Mouse (Mus musculus) liver, embryonic 13.5 days (tissue): ENCODE measurements at regions not wholly inside any gene's neighbourhood (a gene's known extent, or its start where the extent isn't known, plus 50 kb on each side); places are given as distances from the start of the nearest gene placed in this dataset.

Experiments
- ATAC-seq: fragments of 200-750 bp; cut with Nextera tagmentation; 2 replicates; pipeline ENCODE4 v1.8.0; 2017; ENCODE audit warnings: low read depth, mild to moderate bottlenecking, moderate number of reproducible peaks, moderate library complexity
- DNase-seq: peaks from one replicate; pipeline ENCODE4 v3.0.0; 2022
- H3K27ac ChIP-seq: fragments of 300-500 bp; sonication (generic); 2 replicates; pipeline ENCODE4 v1.5.1; 2015; ENCODE audit warnings: moderate library complexity, mild to moderate bottlenecking, inconsistent platforms
- H3K27me3 ChIP-seq: fragments of 300-500 bp; sonication (generic); 2 replicates; pipeline ENCODE4 v1.6.1; 2015; ENCODE audit warnings: mild to moderate bottlenecking, inconsistent platforms
- H3K36me3 ChIP-seq: fragments of 300-500 bp; sonication (generic); 2 replicates; pipeline ENCODE4 v1.6.1; 2015; ENCODE audit warnings: mild to moderate bottlenecking, inconsistent platforms
- H3K4me1 ChIP-seq: fragments of 300-500 bp; sonication (generic); replicated peaks from 2 replicates; pipeline ENCODE4 v1.6.1; 2015; ENCODE audit warnings: inconsistent platforms
- H3K4me2 ChIP-seq: fragments of 300-500 bp; sonication (generic); 2 replicates; pipeline ENCODE4 v1.6.1; 2015; ENCODE audit warnings: inconsistent platforms, mild to moderate bottlenecking, moderate library complexity
- H3K4me3 ChIP-seq: fragments of 300-500 bp; sonication (generic); replicated peaks from 2 replicates; pipeline ENCODE4 v1.5.1; 2015; ENCODE audit warnings: mild to moderate bottlenecking, inconsistent platforms
- H3K9ac ChIP-seq: fragments of 300-500 bp; sonication (generic); 2 replicates; pipeline ENCODE4 v1.6.1; 2015; ENCODE audit warnings: mild to moderate bottlenecking, inconsistent platforms
- H3K9me3 ChIP-seq: fragments of 300-500 bp; sonication (generic); replicated peaks from 2 replicates; pipeline ENCODE4 v1.6.1; 2016; ENCODE audit warnings: inconsistent platforms
- WGBS: fragments of 180-500 bp; shearing (Covaris S2); methylation state at CpG from one replicate; pipeline ENCODE4 v1.1.7; 2015; ENCODE audit not compliant: insufficient replicate concordance; 5-methylcytosine and 5-hydroxymethylcytosine counted together

DNA sequence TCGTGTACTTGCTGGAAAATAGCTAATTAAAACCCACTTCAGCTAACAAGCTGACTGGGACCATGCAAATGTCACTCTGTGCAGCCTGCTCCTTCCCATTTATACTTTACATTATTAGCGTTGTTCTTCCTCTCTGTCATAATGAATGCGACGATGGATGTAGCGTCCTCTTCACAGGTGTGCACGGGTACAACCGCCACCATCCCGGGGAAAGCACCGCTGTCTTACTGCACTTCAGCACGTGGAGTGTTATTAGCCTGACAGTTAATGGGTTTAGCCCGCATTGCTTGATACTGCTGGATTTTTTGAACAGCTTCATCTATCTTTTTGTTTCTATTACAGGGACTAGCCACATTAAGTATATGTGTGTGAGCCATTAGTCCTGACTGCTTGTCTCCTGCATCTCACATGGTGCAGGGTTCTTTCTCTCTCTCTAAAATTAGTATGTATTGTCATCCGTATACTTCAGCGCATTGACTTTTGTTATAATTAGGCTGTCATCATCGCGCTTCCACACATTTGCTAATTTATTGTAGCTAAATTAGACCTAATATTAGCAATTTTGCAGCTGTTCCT, 383.0 kb downstream of the Rnf144b start:
- no peak overlapping the region for H3K9ac ChIP-seq
- WGBS, result 86% methylated on average over 15 of the region's 15 CpGs
- H3K9me3 ChIP-seq, result 0 out of 2 replicates have a peak, but pooled peaks cover 4% of the 10 kb centered on the region
- H3K4me2 ChIP-seq, result no peak overlapping the region
- H3K4me1 ChIP-seq, result no peaks in the 10 kb centered on the region
- DNase-seq, result no peak
- H3K36me3 ChIP-seq, result no peaks in the 10 kb centered on the region
- no peaks in the 10 kb centered on the region for H3K27me3 ChIP-seq
- H3K4me3 ChIP-seq, result no peak overlapping the region
- ATAC-seq, result no peak
- H3K27ac ChIP-seq, result no peak overlapping the region

DNA sequence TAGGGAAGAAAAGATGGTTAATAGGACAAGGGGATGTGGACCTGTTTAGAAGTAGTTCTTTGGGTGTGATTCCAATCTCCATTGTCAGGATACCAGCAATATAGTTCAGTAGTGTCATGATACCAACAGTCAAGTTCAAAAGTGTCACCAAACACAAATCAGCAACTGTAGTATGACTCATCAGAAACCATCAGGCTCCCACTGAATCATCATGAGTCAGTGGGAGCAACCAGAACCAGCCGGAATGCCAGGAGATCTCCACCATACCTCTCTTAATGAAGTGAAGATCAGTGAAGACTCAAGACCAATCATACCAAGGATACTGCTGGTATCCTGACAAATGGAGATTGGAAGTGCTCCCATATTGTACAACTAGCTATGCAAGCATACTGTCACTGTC, 410.5 kb downstream of the Rnf144b start:
- no peaks in the 10 kb centered on the region for H3K27me3 ChIP-seq
- no peak overlapping the region for H3K4me3 ChIP-seq
- H3K36me3 ChIP-seq, result no peaks in the 10 kb centered on the region
- ATAC-seq, result no peak
- no peak for DNase-seq
- 87% methylated on average over 1 of the region's 1 CpGs for WGBS
- H3K9ac ChIP-seq, result no peak overlapping the region
- no peak overlapping the region for H3K27ac ChIP-seq
- H3K4me2 ChIP-seq, result no peak overlapping the region
- H3K4me1 ChIP-seq, result no peaks in the 10 kb centered on the region
- H3K9me3 ChIP-seq, result no peaks in the 10 kb centered on the region

DNA sequence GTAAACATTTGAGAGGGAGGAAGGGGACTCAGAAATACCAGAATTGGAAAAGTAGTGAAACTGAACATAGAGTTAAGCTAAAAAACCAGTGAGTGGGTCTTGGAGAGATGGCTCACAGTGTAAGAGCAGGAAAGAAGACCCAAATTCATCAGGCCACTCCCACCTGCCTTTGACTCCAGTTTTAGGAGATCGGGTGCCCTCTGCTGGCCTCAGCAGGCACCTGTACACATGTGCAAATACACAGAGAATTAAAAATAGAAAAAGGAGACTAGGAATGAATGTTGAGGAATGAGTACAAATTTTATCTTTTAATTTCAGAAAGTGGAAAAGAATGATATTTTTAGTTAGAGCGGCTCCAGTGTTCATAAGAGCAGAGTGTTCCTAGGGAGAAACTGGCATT, 414.7 kb downstream of the Rnf144b start:
- no peaks in the 10 kb centered on the region for H3K27me3 ChIP-seq
- H3K4me2 ChIP-seq, result no peak overlapping the region
- no peak overlapping the region for H3K9ac ChIP-seq
- no peaks in the 10 kb centered on the region for H3K36me3 ChIP-seq
- 66% methylated on average over 2 of the region's 2 CpGs for WGBS
- no peaks in the 10 kb centered on the region for H3K4me1 ChIP-seq
- H3K9me3 ChIP-seq, result no peaks in the 10 kb centered on the region
- no peak overlapping the region for H3K27ac ChIP-seq
- H3K4me3 ChIP-seq, result no peak overlapping the region
- ATAC-seq, result no peak
- DNase-seq, result no peak

DNA sequence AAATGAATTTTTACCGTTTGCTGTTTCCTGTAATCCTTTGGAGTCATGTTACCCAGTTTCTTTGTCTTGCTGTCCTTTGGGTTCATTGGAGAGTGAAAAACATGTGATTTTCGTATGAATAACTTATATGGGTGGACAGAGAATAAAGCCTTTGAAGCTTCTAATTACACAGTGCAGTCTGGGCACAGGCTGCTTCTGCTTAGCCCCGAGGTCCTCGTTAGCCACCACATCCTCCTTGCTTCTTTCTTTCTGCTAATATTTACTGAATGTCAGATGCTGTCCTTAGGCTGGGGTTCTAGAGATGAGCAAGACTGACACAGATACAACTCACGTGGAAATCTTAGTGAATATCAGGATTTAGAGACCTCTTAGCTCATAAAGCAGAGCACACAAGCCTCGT, 427.2 kb downstream of the Rnf144b start:
- Histone ChIP-seq H3K9me3 (no peaks in the 10 kb centered on the region), H3K27ac (no peak overlapping the region), H3K4me3 (no peak overlapping the region), H3K9ac (no peak overlapping the region), H3K4me1 (no peaks in the 10 kb centered on the region), H3K27me3 (no peaks in the 10 kb centered on the region), H3K4me2 (no peak overlapping the region), H3K36me3 (no peaks in the 10 kb centered on the region)
- DNase-seq (no peak), ATAC-seq (no peak)
- 49% methylated on average over 6 of the region's 6 CpGs for WGBS

DNA sequence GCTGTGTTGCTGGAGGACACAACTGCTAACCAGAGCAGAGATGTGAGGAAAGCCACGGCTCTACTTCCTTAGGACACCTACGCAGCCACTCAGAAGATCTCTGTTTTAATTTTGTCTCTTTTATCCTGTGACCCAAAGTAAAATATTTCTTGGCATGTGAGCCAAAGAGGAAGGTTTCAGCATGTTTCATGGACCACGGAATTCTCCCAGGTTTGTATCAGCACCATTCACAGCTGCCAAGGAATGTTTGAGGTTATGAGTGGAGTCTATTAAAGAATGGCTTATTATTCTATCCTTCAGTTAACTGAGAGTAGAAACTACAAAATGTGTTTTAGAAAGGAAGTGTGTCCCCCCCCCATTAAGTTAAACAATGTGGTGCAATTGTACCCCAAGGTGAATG, 429.8 kb downstream of the Rnf144b start:
- Histone ChIP-seq H3K27me3 (no peaks in the 10 kb centered on the region), H3K4me3 (no peak overlapping the region), H3K27ac (no peak overlapping the region), H3K4me2 (no peak overlapping the region), H3K9me3 (no peaks in the 10 kb centered on the region), H3K4me1 (no peaks in the 10 kb centered on the region), H3K9ac (no peak overlapping the region), H3K36me3 (no peaks in the 10 kb centered on the region)
- ATAC-seq, result no peak
- no peak for DNase-seq
- WGBS, result 73% methylated on average over 3 of the region's 3 CpGs

DNA sequence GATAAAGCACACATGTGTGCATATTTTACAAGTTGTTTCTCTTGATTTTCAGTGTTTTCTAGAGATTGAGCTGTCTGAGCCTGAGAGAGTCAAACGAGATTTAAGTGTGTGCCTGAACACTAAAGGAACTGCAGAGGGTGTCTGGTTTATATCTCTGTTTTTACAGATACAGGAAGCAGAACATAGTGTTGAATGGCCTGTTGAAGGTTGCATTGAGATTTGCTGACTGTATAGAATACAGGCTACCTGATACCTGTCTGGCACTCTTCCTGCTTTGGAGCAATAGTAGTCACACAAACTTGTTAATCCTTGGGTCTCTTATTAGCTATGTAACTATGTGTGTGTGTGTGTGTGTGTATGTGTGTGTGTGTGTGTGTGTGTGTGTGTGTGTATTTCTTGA, 431.7 kb downstream of the Rnf144b start:
- H3K4me2 ChIP-seq, result no peak overlapping the region
- H3K27me3 ChIP-seq, result no peaks in the 10 kb centered on the region
- H3K27ac ChIP-seq, result no peak overlapping the region
- no peaks in the 10 kb centered on the region for H3K36me3 ChIP-seq
- H3K4me3 ChIP-seq, result no peak overlapping the region
- DNase-seq (no peak), ATAC-seq (no peak)
- no peaks in the 10 kb centered on the region for H3K9me3 ChIP-seq
- no peaks in the 10 kb centered on the region for H3K4me1 ChIP-seq
- 29% methylated on average over 1 of the region's 1 CpGs for WGBS
- no peak overlapping the region for H3K9ac ChIP-seq

DNA sequence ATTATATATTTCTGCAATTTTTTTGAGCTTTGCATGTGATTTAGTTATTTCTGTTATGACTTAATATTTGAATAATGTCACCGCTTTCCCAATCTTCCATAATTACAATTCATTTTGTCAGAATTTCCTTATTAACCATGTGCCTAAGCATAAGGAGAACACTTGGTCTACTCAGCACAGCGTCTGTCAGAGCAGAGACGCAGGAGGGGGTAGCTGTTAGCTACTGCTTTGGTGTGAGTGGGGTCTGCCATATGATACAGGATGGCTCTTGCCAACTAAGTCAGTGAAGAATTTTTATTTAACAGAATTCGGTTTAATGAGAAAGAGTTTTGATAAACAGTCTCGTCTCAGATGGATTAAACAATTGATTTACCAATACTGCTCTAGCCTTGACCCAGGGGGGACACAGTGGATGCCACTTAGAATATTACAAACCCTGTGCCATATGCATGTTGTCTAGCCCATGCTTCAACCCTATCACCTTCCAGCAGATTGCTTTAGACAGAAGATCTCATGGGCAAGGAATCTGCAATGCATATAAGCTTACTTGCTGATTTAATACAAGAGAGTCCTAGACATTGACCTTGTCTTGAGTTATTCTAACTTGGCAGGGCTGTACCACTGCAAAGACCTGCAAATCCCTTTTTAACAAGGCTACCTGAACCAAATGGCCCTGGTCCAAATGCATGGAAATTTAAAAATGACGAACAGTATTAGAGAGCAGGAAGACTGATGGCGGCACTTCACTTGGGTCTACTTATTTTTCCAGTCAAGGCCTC, 434.9 kb downstream of the Rnf144b start:
- Histone ChIP-seq H3K27ac (no peak overlapping the region), H3K9me3 (no peaks in the 10 kb centered on the region), H3K9ac (no peak overlapping the region), H3K4me2 (no peak overlapping the region), H3K4me1 (no peaks in the 10 kb centered on the region), H3K36me3 (no peaks in the 10 kb centered on the region), H3K4me3 (no peak overlapping the region), H3K27me3 (no peaks in the 10 kb centered on the region)
- ATAC-seq (no peak), DNase-seq (no peak)
- 69% methylated on average over 7 of the region's 7 CpGs for WGBS

DNA sequence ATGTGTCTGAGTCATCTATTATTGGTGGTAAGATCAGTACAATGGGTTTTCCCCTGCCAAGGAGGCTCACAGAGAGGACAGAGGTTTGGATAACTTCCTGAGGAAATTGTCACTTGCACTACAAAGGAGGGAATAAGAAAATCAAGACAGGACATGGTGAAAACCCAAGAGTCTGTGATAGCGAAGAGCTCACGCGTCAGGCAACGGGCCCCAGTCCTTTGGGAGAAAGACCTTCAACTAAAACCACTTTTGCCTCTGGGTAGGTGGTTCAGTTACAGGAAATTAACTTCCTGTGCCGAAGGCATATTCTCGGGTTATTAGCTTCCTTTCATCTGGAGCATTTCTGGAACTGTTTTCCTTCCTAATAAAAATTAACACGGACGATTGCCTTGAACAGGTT, 440.4 kb downstream of the Rnf144b start:
- WGBS, result 50% methylated on average over 8 of the region's 8 CpGs
- no peaks in the 10 kb centered on the region for H3K27me3 ChIP-seq
- no peak for DNase-seq

DNA sequence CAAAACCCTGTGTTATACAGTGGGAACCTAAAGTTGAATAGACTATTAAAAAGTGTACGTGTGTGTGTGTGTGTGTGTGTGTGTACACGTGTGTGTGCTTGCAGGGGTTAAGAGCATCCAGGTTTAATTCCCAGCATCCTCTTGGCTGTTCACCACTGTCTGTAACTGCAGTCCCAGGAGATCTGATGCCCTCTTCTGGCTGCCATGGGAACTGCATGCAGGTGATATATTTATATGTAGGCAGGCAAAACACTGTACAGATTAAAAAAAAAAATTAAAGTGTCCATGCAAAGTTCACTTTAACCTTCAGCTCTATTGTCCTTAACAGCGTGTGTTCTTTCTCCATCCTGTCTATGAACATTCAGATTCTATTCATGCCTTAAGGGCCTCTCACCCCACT, 454.1 kb downstream of the Rnf144b start:
- H3K36me3 ChIP-seq, result no peaks in the 10 kb centered on the region
- ATAC-seq, result no peak
- no peak overlapping the region for H3K4me3 ChIP-seq
- no peak overlapping the region for H3K9ac ChIP-seq
- no peak overlapping the region for H3K27ac ChIP-seq
- DNase-seq, result no peak
- H3K27me3 ChIP-seq, result no peaks in the 10 kb centered on the region
- no peaks in the 10 kb centered on the region for H3K9me3 ChIP-seq
- no peaks in the 10 kb centered on the region for H3K4me1 ChIP-seq
- H3K4me2 ChIP-seq, result no peak overlapping the region
- WGBS, result 43% methylated on average over 3 of the region's 3 CpGs

More for the DNA sequence above, 440.4 kb downstream of the Rnf144b start:
- Histone ChIP-seq H3K9me3 (no peaks in the 10 kb centered on the region), H3K4me1 (no peaks in the 10 kb centered on the region), H3K4me2 (no peak overlapping the region), H3K27ac (no peak overlapping the region), H3K4me3 (no peak overlapping the region), H3K9ac (no peak overlapping the region), H3K36me3 (no peaks in the 10 kb centered on the region)
- ATAC-seq, result no peak

DNA sequence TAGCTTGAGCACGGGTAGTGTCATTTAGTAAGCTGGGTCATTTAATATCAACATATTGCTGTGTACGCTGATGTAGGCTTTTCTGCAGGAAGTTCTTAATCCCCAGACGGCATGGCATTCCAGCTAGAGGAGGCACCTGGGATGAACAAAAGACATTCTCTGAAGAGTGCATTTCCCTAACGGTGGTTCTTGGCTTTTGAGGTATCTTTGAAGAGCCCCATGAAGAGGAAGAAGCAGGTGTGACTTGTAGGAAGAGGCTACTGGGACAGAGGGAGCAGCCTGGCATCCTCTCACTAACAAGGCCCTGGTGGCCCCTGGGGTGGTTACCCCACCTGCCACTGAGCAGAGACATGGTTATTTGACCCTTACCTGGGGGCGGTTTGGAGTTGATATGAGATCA, 457.7 kb downstream of the Rnf144b start:
- ATAC-seq, result no peak

DNA sequence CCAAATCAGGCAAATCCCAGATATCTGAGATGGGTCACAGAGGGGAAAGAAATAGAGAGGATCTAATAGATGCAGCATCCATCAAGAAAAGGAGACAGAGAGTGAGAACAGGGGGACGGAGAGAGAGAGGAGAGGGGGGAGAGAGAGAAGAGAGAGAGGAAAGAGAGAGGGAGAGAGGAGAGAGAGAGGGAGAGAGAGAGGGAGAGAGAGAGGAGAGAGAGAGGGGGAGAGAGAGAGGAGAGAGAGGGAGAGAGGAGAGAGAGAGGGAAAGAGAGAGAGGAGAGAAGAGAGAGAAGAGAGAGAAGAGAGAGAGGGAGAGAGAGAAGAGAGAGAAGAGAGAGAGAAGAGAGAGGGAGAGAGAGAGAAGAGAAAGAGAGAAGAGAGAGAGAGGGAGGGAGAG, 462.7 kb downstream of the Rnf144b start:
- no peak overlapping the region for H3K4me3 ChIP-seq
- H3K4me1 ChIP-seq, result no peaks in the 10 kb centered on the region
- no peaks in the 10 kb centered on the region for H3K27me3 ChIP-seq
- H3K27ac ChIP-seq, result no peak overlapping the region
- no peak overlapping the region for H3K9ac ChIP-seq
- no peak for ATAC-seq
- no peaks in the 10 kb centered on the region for H3K36me3 ChIP-seq
- no peak for DNase-seq
- no peak overlapping the region for H3K4me2 ChIP-seq
- no peaks in the 10 kb centered on the region for H3K9me3 ChIP-seq
- WGBS, result 61% methylated on average over 1 of the region's 1 CpGs

More for the DNA sequence above, 457.7 kb downstream of the Rnf144b start:
- Histone ChIP-seq H3K27me3 (no peaks in the 10 kb centered on the region), H3K36me3 (no peaks in the 10 kb centered on the region), H3K4me3 (no peak overlapping the region), H3K4me2 (no peak overlapping the region), H3K9me3 (no peaks in the 10 kb centered on the region), H3K9ac (no peak overlapping the region), H3K4me1 (no peaks in the 10 kb centered on the region), H3K27ac (no peak overlapping the region)
- 72% methylated on average over 5 of the region's 5 CpGs for WGBS
- DNase-seq, result no peak

DNA sequence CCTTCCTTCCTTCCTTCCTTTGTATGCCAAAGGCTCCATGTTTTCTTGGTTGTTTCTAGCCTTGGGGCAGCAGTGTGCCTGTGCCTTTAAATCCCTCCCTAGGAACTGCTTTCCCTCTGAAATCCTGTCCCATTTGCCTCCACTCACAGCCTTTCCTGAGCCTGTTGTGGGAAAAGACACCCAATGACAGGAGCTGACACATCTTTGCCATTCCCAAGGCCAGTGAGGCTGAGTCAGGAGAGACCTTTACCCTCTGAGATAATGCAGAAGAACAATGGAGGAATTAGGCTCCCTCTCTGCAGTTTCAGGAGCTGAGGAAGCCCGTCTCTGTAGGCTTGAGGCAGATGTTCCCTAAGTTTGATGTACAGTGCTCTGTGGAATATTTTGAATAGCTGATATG, 480.2 kb downstream of the Rnf144b start:
- WGBS, result 35% methylated on average over 1 of the region's 1 CpGs
- no peak overlapping the region for H3K27ac ChIP-seq
- no peaks in the 10 kb centered on the region for H3K9me3 ChIP-seq
- no peaks in the 10 kb centered on the region for H3K27me3 ChIP-seq
- H3K4me2 ChIP-seq, result no peak overlapping the region
- DNase-seq, result no peak
- no peak for ATAC-seq
- no peaks in the 10 kb centered on the region for H3K36me3 ChIP-seq
- H3K4me1 ChIP-seq, result no peaks in the 10 kb centered on the region
- no peak overlapping the region for H3K9ac ChIP-seq
- H3K4me3 ChIP-seq, result no peak overlapping the region
